Mouse (Mus musculus) kidney, embryonic 16.5 days (tissue): ENCODE measurements at regions not wholly inside any gene's neighbourhood (a gene's known extent, or its start where the extent isn't known, plus 50 kb on each side); places are given as distances from the start of the nearest gene placed in this dataset.

Experiments used
- ATAC-seq: fragments of 200-750 bp; cut with Nextera tagmentation; 2 replicates; pipeline ENCODE4 v1.8.0; 2017; ENCODE audit warnings: moderate TSS enrichment; ENCODE audit not compliant: low FRiP score, low TSS enrichment
- H3K27ac ChIP-seq: fragments of 300-500 bp; sonication (generic); 2 replicates; pipeline ENCODE4 v1.5.1; 2014; ENCODE audit warnings: low read length
- H3K27me3 ChIP-seq: fragments of 300-500 bp; sonication (generic); 2 replicates; pipeline ENCODE4 v1.6.1; 2014; ENCODE audit warnings: low read length, control low read depth, mixed read lengths; ENCODE audit not compliant: insufficient read depth
- H3K36me3 ChIP-seq: fragments of 300-500 bp; sonication (generic); 2 replicates; pipeline ENCODE4 v1.6.1; 2014; ENCODE audit warnings: low read length, control low read depth, mixed read lengths; ENCODE audit not compliant: insufficient read depth
- H3K4me1 ChIP-seq: fragments of 300-500 bp; sonication (generic); 2 replicates; pipeline ENCODE4 v1.6.1; 2014; ENCODE audit warnings: low read length, control low read depth, mixed read lengths; ENCODE audit not compliant: insufficient read depth
- H3K4me2 ChIP-seq: fragments of 300-500 bp; sonication (generic); replicated peaks from 2 replicates; pipeline ENCODE4 v1.6.1; 2014; ENCODE audit warnings: low read depth, low read length
- H3K4me3 ChIP-seq: fragments of 300-500 bp; sonication (generic); 2 replicates; pipeline ENCODE4 v1.5.1; 2014; ENCODE audit warnings: mild to moderate bottlenecking, low read length
- H3K9ac ChIP-seq: fragments of 300-500 bp; sonication (generic); replicated peaks from 2 replicates; pipeline ENCODE4 v1.6.1; 2014; ENCODE audit warnings: low read length
- H3K9me3 ChIP-seq: fragments of 300-500 bp; sonication (generic); 2 replicates; pipeline ENCODE4 v1.6.1; 2016; ENCODE audit warnings: low read length, control low read depth
- WGBS: fragments of 180-500 bp; shearing (Covaris S2); extraction: QIAGEN DNeasy Blood & Tissue Kit; methylation state at CpG from one replicate; pipeline ENCODE4 v1.1.7; 2014; 5-methylcytosine and 5-hydroxymethylcytosine counted together

DNA sequence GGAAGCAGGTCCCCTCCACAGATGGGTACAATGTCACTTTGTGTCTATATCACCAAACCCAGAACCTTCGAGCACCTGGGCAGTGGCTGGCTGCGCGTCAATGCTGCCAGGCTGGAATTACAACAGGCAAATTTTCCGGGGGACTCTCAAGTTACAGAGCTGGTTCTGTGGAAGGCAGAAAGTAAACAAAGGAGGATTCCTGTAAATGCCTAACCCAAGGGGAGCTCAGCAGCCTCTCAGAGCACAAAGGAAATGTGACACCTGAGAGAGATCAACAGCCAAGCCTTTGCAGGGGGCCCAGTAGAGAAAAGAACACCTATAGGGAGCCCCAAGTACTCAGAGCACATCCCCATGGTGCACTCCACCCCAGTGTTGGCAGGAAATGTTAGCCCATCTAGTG, 70.7 kb downstream of the Setd4 start:
- no peak overlapping the region for H3K4me2 ChIP-seq
- H3K36me3 ChIP-seq, result no peaks in the 10 kb centered on the region
- no peaks in the 10 kb centered on the region for H3K9me3 ChIP-seq
- peaks cover 8% of the 10 kb centered on the region; the same call in 1 of the 2 replicates for H3K4me1 ChIP-seq
- H3K4me3 ChIP-seq, result no peak overlapping the region
- 3% methylated on average over 4 of the region's 4 CpGs for WGBS
- peak overlapping the region; percentile 12; the same call in 1 of the 2 replicates for H3K27ac ChIP-seq
- peak; percentile 87 for ATAC-seq
- H3K9ac ChIP-seq, result no peak overlapping the region
- H3K27me3 ChIP-seq, result no peaks in the 10 kb centered on the region

DNA sequence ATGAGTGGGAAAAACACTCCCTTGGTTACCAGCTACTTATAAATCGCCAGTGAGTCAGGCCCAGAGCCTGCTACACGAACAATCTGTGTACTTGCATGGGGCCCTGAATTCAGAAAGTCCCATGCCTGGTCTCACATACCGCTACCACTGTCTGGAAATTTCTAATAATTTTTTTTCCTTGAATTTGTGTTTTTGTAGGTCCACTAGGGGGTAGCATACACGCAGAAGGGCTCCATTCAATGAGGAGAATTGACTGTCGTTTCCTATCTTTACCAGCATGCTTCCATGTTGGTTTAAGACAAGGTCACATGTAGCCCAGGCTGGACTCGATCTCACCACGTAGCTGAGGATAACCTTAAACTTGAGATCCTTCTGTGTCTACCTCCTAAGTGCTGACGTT, 71.9 kb downstream of the Setd4 start:
- no peaks in the 10 kb centered on the region for H3K27me3 ChIP-seq
- H3K9me3 ChIP-seq, result no peaks in the 10 kb centered on the region
- 81% methylated on average over 8 of the region's 8 CpGs for WGBS
- ATAC-seq, result no peak
- H3K9ac ChIP-seq, result no peak overlapping the region
- H3K4me1 ChIP-seq, result peaks cover 8% of the 10 kb centered on the region; the same call in 1 of the 2 replicates
- no peak overlapping the region for H3K4me2 ChIP-seq
- H3K27ac ChIP-seq, result no peak overlapping the region
- H3K4me3 ChIP-seq, result no peak overlapping the region
- H3K36me3 ChIP-seq, result no peaks in the 10 kb centered on the region

DNA sequence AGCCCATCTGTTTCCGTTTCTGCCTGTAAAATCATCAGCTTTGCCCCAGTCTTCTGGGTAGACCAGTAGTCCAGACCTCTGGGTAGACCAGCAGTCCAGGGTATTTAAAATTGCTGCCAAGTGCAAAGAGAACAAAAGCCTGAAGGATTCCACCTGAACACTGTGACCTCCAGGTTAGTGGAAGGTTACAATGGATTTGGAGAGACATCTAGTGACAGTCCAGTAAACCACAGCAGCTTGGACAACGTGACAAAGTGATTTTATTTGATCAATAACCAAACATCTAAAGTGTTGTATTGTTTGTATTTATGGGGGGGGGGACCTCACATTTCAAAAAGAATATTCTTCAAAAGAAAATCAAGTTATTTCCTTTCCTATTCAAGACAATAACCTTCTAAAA, 81.4 kb downstream of the Setd4 start:
- Histone ChIP-seq H3K4me3 (no peak overlapping the region), H3K27ac (no peak overlapping the region), H3K9ac (no peak overlapping the region), H3K4me2 (no peak overlapping the region), H3K27me3 (no peaks in the 10 kb centered on the region), H3K36me3 (no peaks in the 10 kb centered on the region), H3K9me3 (no peaks in the 10 kb centered on the region), H3K4me1 (no peaks in the 10 kb centered on the region)
- 81% methylated on average over 2 of the region's 2 CpGs for WGBS
- no peak for ATAC-seq

DNA sequence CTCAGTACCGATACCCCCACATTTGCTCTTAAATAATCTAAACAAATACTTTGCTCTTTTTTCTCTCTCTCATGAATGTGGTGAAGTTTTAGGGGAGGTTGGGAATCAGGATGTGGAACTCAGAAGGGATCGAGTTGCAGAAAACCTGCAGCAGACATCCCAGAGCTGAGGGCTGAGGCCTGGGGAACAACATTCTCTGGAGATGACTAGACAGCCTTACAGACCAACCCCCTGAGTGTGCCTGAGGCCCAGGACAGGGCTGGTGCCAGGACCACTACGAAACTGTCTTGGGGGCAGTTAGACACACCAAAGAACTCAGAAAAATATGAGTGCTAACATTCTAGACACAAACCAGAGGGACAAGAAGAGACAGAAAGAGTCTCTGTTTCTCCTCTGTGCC, 83.4 kb downstream of the Setd4 start:
- no peaks in the 10 kb centered on the region for H3K36me3 ChIP-seq
- no peaks in the 10 kb centered on the region for H3K4me1 ChIP-seq
- ATAC-seq, result no peak
- H3K4me2 ChIP-seq, result no peak overlapping the region
- no peak overlapping the region for H3K4me3 ChIP-seq
- H3K27ac ChIP-seq, result no peak overlapping the region
- H3K9me3 ChIP-seq, result no peaks in the 10 kb centered on the region
- WGBS, result 53% methylated on average over 3 of the region's 3 CpGs
- H3K9ac ChIP-seq, result no peak overlapping the region
- no peaks in the 10 kb centered on the region for H3K27me3 ChIP-seq

DNA sequence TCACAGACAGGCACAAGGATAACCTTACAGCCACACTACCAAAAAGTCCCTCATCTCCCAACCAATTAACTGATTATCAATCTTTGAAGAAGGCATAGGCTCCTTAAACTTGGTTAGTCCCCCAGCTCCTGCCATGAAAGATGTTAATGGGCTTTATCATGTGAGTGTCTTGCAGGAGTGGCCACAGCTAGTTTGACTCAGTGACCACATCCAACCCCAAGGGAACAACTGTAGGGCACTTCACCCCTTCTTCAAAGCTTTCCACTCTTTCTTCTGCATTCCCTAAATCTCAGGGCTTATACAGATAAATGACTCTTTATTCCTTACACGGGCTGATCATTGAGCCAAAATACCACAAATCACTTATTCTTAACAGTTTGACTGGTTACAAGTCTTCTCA, 85.2 kb downstream of the Setd4 start:
- no peaks in the 10 kb centered on the region for H3K9me3 ChIP-seq
- H3K9ac ChIP-seq, result no peak overlapping the region
- no peaks in the 10 kb centered on the region for H3K4me1 ChIP-seq
- ATAC-seq, result no peak
- H3K27me3 ChIP-seq, result no peaks in the 10 kb centered on the region
- no peak overlapping the region for H3K4me3 ChIP-seq
- H3K27ac ChIP-seq, result no peak overlapping the region
- WGBS, result 80% methylated on average over 1 of the region's 1 CpGs
- no peaks in the 10 kb centered on the region for H3K36me3 ChIP-seq
- H3K4me2 ChIP-seq, result no peak overlapping the region

DNA sequence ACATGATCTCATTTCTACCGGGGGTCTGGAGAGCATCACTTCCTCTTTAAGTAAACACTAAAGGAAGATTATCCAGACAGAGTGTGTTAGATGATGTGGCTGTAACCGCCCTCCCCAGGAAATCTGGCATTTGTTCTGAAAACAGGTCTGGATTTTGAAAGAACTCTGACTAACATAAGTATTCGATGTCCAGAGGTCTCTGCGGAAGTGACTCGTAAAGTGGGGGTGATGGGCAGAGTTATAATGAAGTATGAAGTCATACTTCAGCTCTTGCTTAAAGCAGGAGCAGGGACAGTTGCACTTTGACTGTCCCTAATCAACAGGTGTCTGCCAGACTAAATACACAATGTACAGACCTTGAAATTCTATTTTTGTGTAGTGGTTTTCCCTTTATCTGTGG, 87.1 kb downstream of the Setd4 start:
- WGBS, result 77% methylated on average over 5 of the region's 5 CpGs
- no peaks in the 10 kb centered on the region for H3K4me1 ChIP-seq
- H3K9ac ChIP-seq, result no peak overlapping the region
- no peak overlapping the region for H3K27ac ChIP-seq
- H3K9me3 ChIP-seq, result no peaks in the 10 kb centered on the region
- no peaks in the 10 kb centered on the region for H3K36me3 ChIP-seq
- no peak overlapping the region for H3K4me2 ChIP-seq
- no peak overlapping the region for H3K4me3 ChIP-seq
- no peaks in the 10 kb centered on the region for H3K27me3 ChIP-seq
- ATAC-seq, result no peak

DNA sequence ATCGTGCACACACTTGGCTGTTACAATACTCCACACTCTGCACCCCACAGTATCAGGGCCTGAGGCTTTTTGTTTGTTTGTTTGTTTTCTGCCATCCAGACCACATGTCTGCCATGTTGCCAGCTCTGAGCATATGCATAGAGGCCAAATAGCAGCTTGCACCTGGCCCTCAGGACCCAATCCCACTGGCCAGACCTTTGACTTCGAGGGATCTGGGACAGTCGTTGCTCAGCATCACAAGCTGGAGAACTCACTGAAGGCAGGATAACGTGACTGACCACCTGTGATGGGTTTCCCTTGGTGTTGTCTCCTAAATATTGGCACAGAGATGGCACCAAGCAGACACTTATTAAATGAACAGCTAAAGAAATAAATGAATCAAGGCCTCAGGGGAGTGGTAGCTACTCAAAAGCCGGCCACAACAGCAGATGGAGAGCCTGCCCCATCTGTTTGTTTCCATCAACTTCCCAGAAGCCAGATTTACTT, 88.4 kb downstream of the Setd4 start:
- no peak for ATAC-seq
- Histone ChIP-seq H3K4me1 (no peaks in the 10 kb centered on the region), H3K27me3 (no peaks in the 10 kb centered on the region), H3K27ac (no peak overlapping the region), H3K4me2 (no peak overlapping the region), H3K4me3 (no peak overlapping the region), H3K36me3 (no peaks in the 10 kb centered on the region), H3K9me3 (no peaks in the 10 kb centered on the region), H3K9ac (no peak overlapping the region)
- WGBS, result 75% methylated on average over 5 of the region's 5 CpGs

DNA sequence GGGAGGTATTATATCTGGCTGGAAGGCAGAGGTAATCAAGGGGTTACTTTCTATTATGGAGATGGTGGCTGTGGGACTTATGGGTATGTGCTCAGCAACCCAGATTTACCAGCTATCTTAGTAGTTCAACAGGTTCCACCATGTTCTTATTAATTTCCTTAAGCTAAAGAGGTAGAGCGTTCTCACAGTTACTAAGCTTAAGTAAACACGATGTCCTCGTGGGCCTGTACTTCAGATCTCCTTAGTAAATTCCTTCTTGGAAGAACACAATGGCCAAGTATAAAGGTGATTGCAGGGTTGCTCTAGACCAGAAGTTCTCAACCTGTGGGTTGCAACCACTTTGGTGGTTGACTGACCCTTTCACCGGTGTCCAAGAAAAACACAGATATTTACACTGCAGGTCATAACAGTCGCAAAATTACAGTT, 90.2 kb downstream of the Setd4 start:
- no peak for ATAC-seq
- Histone ChIP-seq H3K4me1 (no peaks in the 10 kb centered on the region), H3K4me2 (no peak overlapping the region), H3K27ac (no peak overlapping the region), H3K36me3 (no peaks in the 10 kb centered on the region), H3K9me3 (no peaks in the 10 kb centered on the region), H3K9ac (no peak overlapping the region), H3K4me3 (no peak overlapping the region), H3K27me3 (no peaks in the 10 kb centered on the region)
- 85% methylated on average over 5 of the region's 5 CpGs for WGBS

DNA sequence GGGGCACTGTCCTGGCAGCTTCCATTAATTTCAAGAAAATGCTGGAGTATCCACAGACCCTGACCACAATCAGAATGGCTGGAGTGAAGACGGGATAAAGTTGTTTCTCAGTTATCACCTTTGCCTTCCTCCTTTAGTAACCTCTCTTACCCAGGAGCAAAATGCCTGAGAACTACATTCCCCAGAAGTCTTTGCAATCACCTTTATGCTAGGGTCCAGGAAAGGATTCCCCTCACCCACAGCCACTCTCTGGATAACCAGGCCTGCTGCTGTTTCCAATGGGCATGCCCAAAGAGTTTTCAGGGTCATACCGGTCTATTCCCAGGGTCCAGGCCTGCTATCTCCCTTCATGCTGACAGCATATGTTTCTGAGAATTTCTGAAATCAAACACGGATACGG, 91.9 kb downstream of the Setd4 start:
- Histone ChIP-seq H3K9ac (no peak overlapping the region), H3K27ac (no peak overlapping the region), H3K4me2 (no peak overlapping the region), H3K4me1 (no peaks in the 10 kb centered on the region), H3K9me3 (peaks cover 2% of the 10 kb centered on the region; the same call in 1 of the 2 replicates), H3K4me3 (no peak overlapping the region), H3K27me3 (no peaks in the 10 kb centered on the region), H3K36me3 (no peaks in the 10 kb centered on the region)
- no peak for ATAC-seq
- 82% methylated on average over 4 of the region's 4 CpGs for WGBS

DNA sequence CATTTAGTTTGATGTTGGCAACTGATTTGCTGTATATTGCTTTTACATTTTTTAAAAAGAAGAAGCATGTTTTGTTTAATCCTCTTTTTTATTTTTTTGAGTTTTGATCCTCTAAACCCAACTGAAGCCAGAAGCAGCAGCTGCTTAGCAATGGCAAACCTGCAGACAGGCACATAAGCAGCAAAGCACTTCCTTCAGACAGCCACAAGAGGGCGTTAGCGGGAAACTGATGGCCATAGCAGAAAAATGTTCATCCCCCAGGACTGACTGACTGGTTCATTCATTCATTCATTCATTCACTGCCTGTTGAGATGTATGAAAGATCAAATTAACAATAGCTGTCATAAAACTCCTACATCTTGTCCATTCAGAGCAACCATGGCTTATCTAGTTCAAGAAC, 92.3 kb downstream of the Setd4 start:
- Histone ChIP-seq H3K27ac (no peak overlapping the region), H3K36me3 (no peaks in the 10 kb centered on the region), H3K4me1 (no peaks in the 10 kb centered on the region), H3K4me3 (no peak overlapping the region), H3K9ac (no peak overlapping the region), H3K9me3 (peaks cover 2% of the 10 kb centered on the region; the same call in 1 of the 2 replicates), H3K4me2 (no peak overlapping the region), H3K27me3 (no peaks in the 10 kb centered on the region)
- no peak for ATAC-seq
- WGBS, result 8% methylated on average over 2 of the region's 2 CpGs
